Mouse (Mus musculus) embryonic facial prominence, embryonic 14.5 days (tissue): ENCODE measurements at regions not wholly inside any gene's neighbourhood (a gene's known extent, or its start where the extent isn't known, plus 50 kb on each side); places are given as distances from the start of the nearest gene placed in this dataset.

Experiments used
- ATAC-seq: fragments of 200-750 bp; cut with Nextera tagmentation; 2 replicates; pipeline ENCODE4 v1.8.0; 2017; ENCODE audit warnings: low read depth, moderate number of reproducible peaks, moderate TSS enrichment
- DNase-seq: peaks from one replicate; pipeline ENCODE4 v3.0.0-alpha.2; 2015; ENCODE audit warnings: low spot score
- H3K27ac ChIP-seq: fragments of 300-500 bp; sonication (generic); replicated peaks from 2 replicates; pipeline ENCODE4 v1.5.1; 2014; ENCODE audit warnings: low read depth, mild to moderate bottlenecking, low read length, moderate library complexity
- H3K27me3 ChIP-seq: fragments of 300-500 bp; sonication (generic); replicated peaks from 2 replicates; pipeline ENCODE4 v1.6.1; 2014; ENCODE audit warnings: low read length; ENCODE audit not compliant: control insufficient read depth, insufficient read depth
- H3K36me3 ChIP-seq: fragments of 300-500 bp; sonication (generic); 2 replicates; pipeline ENCODE4 v1.6.1; 2014; ENCODE audit warnings: low read length, mixed read lengths; ENCODE audit not compliant: control insufficient read depth, insufficient read depth
- H3K4me1 ChIP-seq: fragments of 300-500 bp; sonication (generic); 2 replicates; pipeline ENCODE4 v1.6.1; 2014; ENCODE audit warnings: antibody characterized with exemption, low read length; ENCODE audit not compliant: control insufficient read depth, insufficient read depth
- H3K4me2 ChIP-seq: fragments of 300-500 bp; sonication (generic); 2 replicates; pipeline ENCODE4 v1.6.1; 2014; ENCODE audit warnings: low read depth, mild to moderate bottlenecking, low read length, moderate library complexity, mixed read lengths
- H3K4me3 ChIP-seq: fragments of 300-500 bp; sonication (generic); 2 replicates; pipeline ENCODE4 v1.5.1; 2014; ENCODE audit warnings: low read depth, mild to moderate bottlenecking, low read length
- H3K9ac ChIP-seq: fragments of 300-500 bp; sonication (generic); 2 replicates; pipeline ENCODE4 v1.6.1; 2014; ENCODE audit warnings: low read depth, mild to moderate bottlenecking, low read length, moderate library complexity, mixed read lengths
- H3K9me3 ChIP-seq: fragments of 300-500 bp; sonication (generic); 2 replicates; pipeline ENCODE4 v1.6.1; 2016; ENCODE audit warnings: low read length; ENCODE audit not compliant: control insufficient read depth
- WGBS: fragments of 180-500 bp; shearing (Covaris S2); extraction: QIAGEN DNeasy Blood & Tissue Kit; methylation state at CpG from one replicate; pipeline ENCODE4 v1.1.7; 2014; 5-methylcytosine and 5-hydroxymethylcytosine counted together

DNA sequence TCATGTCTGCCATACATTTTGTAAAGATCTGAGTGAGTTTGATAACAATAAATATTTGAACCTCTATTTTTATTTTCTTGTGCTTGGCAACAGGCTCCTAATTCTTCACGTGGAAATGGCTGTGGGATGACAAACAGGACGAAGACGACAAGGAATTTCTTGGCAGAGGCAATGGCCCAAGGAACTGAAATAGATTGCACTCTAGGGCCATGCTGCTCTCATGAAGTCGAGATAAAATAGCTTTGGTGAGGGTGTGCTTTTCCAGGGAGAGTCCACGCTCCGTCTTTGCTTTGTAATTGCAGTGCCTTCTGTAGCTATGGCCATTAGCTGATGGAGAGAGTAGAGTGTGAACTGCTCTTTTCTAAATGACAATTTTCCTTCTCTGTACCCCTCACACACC is 50.9 kb upstream of the 1810046K07Rik start:
- Histone ChIP-seq H3K36me3 (no peaks in the 10 kb centered on the region), H3K9me3 (no peaks in the 10 kb centered on the region), H3K4me2 (no peak overlapping the region), H3K4me1 (no peaks in the 10 kb centered on the region), H3K4me3 (no peak overlapping the region), H3K9ac (no peak overlapping the region), H3K27me3 (no peaks in the 10 kb centered on the region), H3K27ac (no peak overlapping the region)
- DNase-seq (no peak), ATAC-seq (no peak)
- WGBS: 62% methylated on average over 6 of the region's 6 CpGs

DNA sequence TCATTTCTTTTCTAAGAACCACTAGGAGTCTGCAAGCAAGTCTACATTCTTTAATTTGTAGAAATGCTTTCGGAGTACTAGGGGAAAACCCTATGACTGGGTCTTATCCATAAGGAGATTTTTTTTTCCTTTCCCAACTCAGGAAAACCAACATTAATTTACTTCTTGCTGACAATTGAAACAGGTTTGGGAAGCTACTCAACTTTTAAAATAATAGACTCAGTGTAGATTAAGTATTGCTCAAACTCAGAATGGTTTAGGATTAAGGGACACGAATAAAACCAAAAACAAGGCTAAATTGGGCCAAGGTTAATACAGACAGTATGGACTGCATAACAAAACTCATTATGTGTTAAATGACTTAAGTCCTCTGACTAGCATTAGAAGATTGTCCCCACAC is 65.2 kb upstream of the 1810046K07Rik start:
- ATAC-seq: no peak
- no peak for DNase-seq
- Histone ChIP-seq H3K9ac (no peak overlapping the region), H3K4me1 (peaks cover 16% of the 10 kb centered on the region), H3K36me3 (no peaks in the 10 kb centered on the region), H3K9me3 (no peaks in the 10 kb centered on the region), H3K27me3 (no peaks in the 10 kb centered on the region), H3K4me2 (0 out of 2 replicates have a peak overlapping the region, but pooled peaks have one; percentile 6), H3K4me3 (no peak overlapping the region), H3K27ac (no peak overlapping the region)
- 67% methylated on average over 2 of the region's 2 CpGs for WGBS

DNA sequence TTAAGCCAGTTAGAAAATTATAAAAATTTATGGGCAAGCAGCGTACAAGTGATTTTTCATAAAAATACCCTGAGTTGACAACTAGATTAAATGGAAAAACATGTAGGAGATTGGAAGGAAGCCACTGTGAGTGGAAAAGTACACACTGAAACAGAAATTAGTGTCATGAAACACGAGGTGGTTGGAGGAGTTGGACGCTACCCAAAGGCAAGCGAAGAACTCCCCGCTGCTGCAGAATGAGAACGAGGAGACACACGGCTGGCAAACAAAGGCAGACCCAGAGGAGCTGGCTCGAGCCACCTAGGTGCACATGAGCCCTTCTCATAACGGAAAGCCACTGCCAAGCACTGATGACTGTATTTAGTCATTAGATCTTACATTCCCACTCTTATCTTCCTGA is 65.7 kb upstream of the 1810046K07Rik start:
- ATAC-seq (0 out of 2 replicates have a peak, but pooled peaks have one; percentile 26), DNase-seq (peak; percentile 89)
- peaks cover 19% of the 10 kb centered on the region for H3K4me1 ChIP-seq
- no peaks in the 10 kb centered on the region for H3K36me3 ChIP-seq
- no peaks in the 10 kb centered on the region for H3K9me3 ChIP-seq
- no peaks in the 10 kb centered on the region for H3K27me3 ChIP-seq
- no peak overlapping the region for H3K9ac ChIP-seq
- 0 out of 2 replicates have a peak overlapping the region, but pooled peaks have one; percentile 12 for H3K27ac ChIP-seq
- H3K4me2 ChIP-seq: peak overlapping the region; percentile 6; the same call in 1 of the 2 replicates
- 39% methylated on average over 9 of the region's 9 CpGs for WGBS
- no peak overlapping the region for H3K4me3 ChIP-seq

DNA sequence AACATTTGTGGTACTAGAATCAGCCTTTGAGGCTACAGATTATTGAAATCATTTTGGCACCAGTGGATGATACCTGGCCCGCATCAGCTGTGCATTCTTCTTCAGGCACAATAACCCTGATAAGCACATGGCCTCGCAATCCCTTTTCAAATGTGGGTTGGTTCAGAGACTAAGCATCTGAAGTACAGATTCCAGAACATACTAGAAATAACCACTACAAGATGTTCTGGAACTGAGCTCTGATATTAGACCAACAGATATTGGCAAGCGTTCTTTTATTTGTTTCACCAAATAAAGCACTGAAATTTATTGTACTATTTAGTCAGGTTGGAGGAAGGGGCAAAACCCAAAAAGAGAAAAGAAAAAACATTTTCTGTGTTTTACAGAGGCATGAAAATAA is 68.1 kb upstream of the 1810046K07Rik start:
- DNase-seq (no peak), ATAC-seq (no peak)
- Histone ChIP-seq H3K4me2 (no peak overlapping the region), H3K4me3 (no peak overlapping the region), H3K9me3 (no peaks in the 10 kb centered on the region), H3K9ac (no peak overlapping the region), H3K27me3 (no peaks in the 10 kb centered on the region), H3K4me1 (peaks cover 23% of the 10 kb centered on the region), H3K27ac (no peak overlapping the region), H3K36me3 (no peaks in the 10 kb centered on the region)
- 76% methylated on average over 3 of the region's 3 CpGs for WGBS

DNA sequence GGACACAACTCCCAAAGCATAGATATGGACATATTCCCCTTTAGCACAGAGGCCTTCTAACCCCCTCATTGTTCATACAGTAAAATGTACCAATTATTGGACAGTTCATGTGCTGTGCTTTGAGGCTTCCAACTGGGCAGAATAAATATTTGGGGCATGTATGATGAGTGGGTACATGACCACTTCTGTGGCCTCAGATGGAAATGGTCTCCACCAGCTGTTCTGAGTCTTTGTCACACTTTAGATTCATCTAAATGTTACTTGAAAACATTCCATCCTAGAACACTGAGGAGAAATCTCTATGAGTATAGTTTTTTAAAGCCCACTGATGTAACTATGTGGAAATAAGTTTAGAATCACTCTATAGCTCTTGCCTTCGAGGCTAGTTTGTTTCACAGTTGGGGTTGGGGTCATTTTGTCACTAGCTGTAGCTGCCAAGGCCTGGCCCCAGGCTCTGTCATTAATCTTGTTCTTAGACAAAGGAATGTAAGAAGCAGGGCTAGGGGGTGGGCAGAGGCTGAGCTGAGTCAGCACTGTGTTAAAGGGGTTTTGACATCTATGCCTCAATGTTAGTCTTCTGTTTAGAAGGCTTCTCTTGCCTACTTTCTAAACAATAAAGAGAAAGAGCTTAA is 69.0 kb upstream of the 1810046K07Rik start:
- ATAC-seq: no peak
- 11% methylated on average over 1 of the region's 1 CpGs for WGBS

DNA sequence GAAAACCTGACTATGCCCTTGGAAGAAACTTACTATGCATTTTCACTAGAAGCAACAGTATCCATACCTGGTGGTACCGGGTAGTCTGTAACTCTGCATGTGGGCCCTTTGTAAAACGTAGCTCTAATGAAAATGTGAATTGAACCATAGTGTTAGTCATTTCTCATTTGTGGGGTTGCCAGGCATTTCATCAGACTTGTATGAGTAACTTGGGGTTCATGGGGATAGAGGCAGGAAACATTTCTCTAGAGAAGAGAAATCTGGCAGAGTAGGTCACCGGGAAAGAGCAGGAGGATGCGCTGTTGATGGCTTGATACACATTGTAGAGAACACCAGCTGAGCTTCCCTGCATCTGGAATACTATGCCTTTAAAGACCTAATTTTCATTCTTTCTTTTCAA is 70.2 kb upstream of the 1810046K07Rik start:
- no peaks in the 10 kb centered on the region for H3K9me3 ChIP-seq
- H3K27ac ChIP-seq: no peak overlapping the region
- WGBS: 87% methylated on average over 4 of the region's 4 CpGs
- no peaks in the 10 kb centered on the region for H3K36me3 ChIP-seq
- H3K4me1 ChIP-seq: peaks cover 20% of the 10 kb centered on the region
- H3K9ac ChIP-seq: no peak overlapping the region
- ATAC-seq (no peak), DNase-seq (no peak)
- no peak overlapping the region for H3K4me3 ChIP-seq
- no peak overlapping the region for H3K4me2 ChIP-seq
- H3K27me3 ChIP-seq: no peaks in the 10 kb centered on the region

More for the DNA sequence above, 69.0 kb upstream of the 1810046K07Rik start:
- Histone ChIP-seq H3K9me3 (no peaks in the 10 kb centered on the region), H3K4me2 (no peak overlapping the region), H3K9ac (no peak overlapping the region), H3K4me3 (no peak overlapping the region), H3K27me3 (no peaks in the 10 kb centered on the region), H3K27ac (no peak overlapping the region), H3K4me1 (peaks cover 23% of the 10 kb centered on the region), H3K36me3 (no peaks in the 10 kb centered on the region)
- no peak for DNase-seq

DNA sequence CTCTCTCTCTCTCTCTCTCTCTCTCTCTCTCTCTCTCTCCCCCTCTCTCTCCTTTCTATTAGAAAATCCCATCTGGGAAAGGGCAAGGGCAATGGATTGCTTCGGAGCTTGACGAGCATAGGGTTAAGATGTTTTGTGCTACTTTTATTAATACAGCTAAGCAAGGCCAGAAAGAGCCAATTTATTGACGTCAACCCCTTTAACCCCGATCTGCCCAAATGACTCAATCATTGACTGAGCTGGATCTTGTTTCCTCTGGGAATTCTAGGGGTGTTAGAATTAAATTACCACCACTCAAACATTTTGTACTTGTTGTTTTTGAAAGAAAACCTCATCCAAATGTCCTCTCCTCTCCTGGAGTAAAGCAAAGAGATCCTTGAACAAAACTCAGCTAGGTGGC is 70.6 kb upstream of the 1810046K07Rik start:
- Histone ChIP-seq H3K4me2 (no peak overlapping the region), H3K9me3 (no peaks in the 10 kb centered on the region), H3K9ac (no peak overlapping the region), H3K36me3 (no peaks in the 10 kb centered on the region), H3K27ac (no peak overlapping the region), H3K27me3 (no peaks in the 10 kb centered on the region), H3K4me1 (peaks cover 15% of the 10 kb centered on the region), H3K4me3 (no peak overlapping the region)
- no peak for DNase-seq
- WGBS: 28% methylated on average over 4 of the region's 4 CpGs
- no peak for ATAC-seq

DNA sequence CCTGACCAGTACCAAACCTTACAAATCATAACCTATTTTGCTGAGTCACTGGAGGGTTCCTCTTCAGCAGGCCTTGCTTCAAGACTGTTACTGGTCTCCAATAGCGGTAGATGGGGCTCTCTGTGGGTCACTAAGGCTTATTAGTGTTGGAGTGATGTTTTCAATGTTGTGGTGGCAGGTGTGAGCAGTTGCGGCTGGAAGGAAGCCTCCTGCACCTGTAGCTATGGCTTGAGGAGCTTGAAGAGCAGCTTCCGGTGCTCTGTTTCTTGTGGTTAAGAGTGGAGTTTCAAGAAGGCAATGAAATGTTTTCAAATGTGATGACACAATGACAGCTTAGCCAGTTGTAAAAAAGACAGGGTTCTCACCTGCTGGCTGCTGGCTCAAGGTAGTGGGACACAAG is 73.1 kb upstream of the 1810046K07Rik start:
- no peaks in the 10 kb centered on the region for H3K36me3 ChIP-seq
- DNase-seq: no peak
- no peaks in the 10 kb centered on the region for H3K9me3 ChIP-seq
- no peak overlapping the region for H3K4me2 ChIP-seq
- no peak for ATAC-seq
- no peak overlapping the region for H3K4me3 ChIP-seq
- 92% methylated on average over 3 of the region's 3 CpGs for WGBS
- H3K9ac ChIP-seq: no peak overlapping the region
- H3K27me3 ChIP-seq: no peaks in the 10 kb centered on the region
- H3K27ac ChIP-seq: no peak overlapping the region
- peaks cover 7% of the 10 kb centered on the region for H3K4me1 ChIP-seq

DNA sequence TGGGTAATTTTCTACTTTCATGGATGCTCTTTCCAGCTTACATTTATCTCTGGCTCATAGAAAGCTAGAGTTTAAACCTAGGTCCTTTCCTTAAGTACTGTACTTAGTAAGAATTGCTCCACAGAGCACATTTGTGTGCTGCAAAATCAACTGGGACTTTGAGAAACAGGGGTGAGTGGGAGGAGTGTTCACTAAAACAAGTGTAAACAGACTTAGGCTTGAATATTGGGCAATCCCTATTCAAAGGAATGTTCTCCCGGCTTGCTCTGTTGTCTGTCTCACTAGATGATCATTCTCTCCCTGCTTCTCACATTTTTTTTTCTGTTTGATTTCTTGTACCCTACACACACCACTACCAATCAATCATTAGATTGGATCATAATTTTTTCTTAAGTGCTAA is 79.3 kb upstream of the 1810046K07Rik start:
- H3K4me1 ChIP-seq: no peaks in the 10 kb centered on the region
- DNase-seq (no peak), ATAC-seq (no peak)
- no peaks in the 10 kb centered on the region for H3K27me3 ChIP-seq
- H3K27ac ChIP-seq: no peak overlapping the region
- H3K4me3 ChIP-seq: no peak overlapping the region
- no peaks in the 10 kb centered on the region for H3K36me3 ChIP-seq
- H3K9ac ChIP-seq: no peak overlapping the region
- no peaks in the 10 kb centered on the region for H3K9me3 ChIP-seq
- no peak overlapping the region for H3K4me2 ChIP-seq
- WGBS: 79% methylated on average over 1 of the region's 1 CpGs
